Comparison of ENCODE assay signal across 7 mouse cellular contexts in genomic region chr1:134331879-134332635, GRCm38 (mm10). TPM values are rescaled to one million over a fixed set of nuclear protein-coding genes. Genes with fewer than 3 reads are reported as not detected.
DNase-seq lines count a peak whose midpoint lies in the region; ATAC-seq lines count a peak whose summit lies in the region.

No protein-coding gene starts in this region.

- H3K4me3 ChIP-seq in intestine, embryonic 15.5 days (replicated peaks), result no peak overlapping the region
- H3K4me3 ChIP-seq in midbrain, embryonic 14.5 days (replicated peaks; ENCODE audit: low read depth, low read length), result no peak overlapping the region

- peaks cover 12% of the 10 kb centered on the region for H3K4me1 ChIP-seq in intestine, embryonic 15.5 days (replicated peaks)
- H3K4me1 ChIP-seq in midbrain, embryonic 14.5 days (ENCODE audit: control insufficient read depth, insufficient read depth, low read length), result 0 out of 2 replicates have a peak, but pooled peaks cover 4% of the 10 kb centered on the region

- WGBS in intestine, embryonic 15.5 days, result 55% methylated on average over 20 of the region's 20 CpGs
- 58% methylated on average over 20 of the region's 20 CpGs for WGBS in midbrain, embryonic 14.5 days

- no peak overlapping the region for H3K27ac ChIP-seq in intestine, embryonic 15.5 days
- no peak overlapping the region for H3K27ac ChIP-seq in midbrain, embryonic 14.5 days (replicated peaks; ENCODE audit: low read depth, low read length)

- intact Hi-C loops in left cerebral cortex, postnatal 25 days (cut with DNase I), result loop anchor here (1.0 to 10.0 kb wide), 6 partner anchors 90 to 427 kb away; partner anchors contain the start of gene Optc

- no peak overlapping the region for H3K9ac ChIP-seq in intestine, embryonic 15.5 days
- no peak overlapping the region for H3K9ac ChIP-seq in midbrain, embryonic 14.5 days (replicated peaks; ENCODE audit: low read length)

- ATAC-seq in intestine, embryonic 15.5 days, result peak; percentile 15; the same call in 1 of the 2 replicates
- no peak for ATAC-seq in midbrain, embryonic 14.5 days (ENCODE audit: low FRiP score, low TSS enrichment)

- peak; percentile 72 to 93 for DNase-seq in adrenal gland, adult (ENCODE audit: inconsistent age in 2 of 2, low spot score in 1 of 2)
- peak; percentile 94 to 97 for DNase-seq in cerebellum, postnatal 10 days
- peak; percentile 66 to 67 for DNase-seq in gastrocnemius, adult 8-10 months (ENCODE audit: low spot score in 2 of 2)
- peak; percentile 78 to 86 for DNase-seq in left cerebral cortex, postnatal 25 days (ENCODE audit: low spot score in 2 of 2)
- peak; percentile 94 for DNase-seq in midbrain, embryonic 14.5 days
- DNase-seq in skeletal muscle tissue, adult 2 months (ENCODE audit: low read depth, low spot score), result peak; percentile 72

- no peak overlapping the region for H3K4me2 ChIP-seq in intestine, embryonic 15.5 days (replicated peaks)
- no peak overlapping the region for H3K4me2 ChIP-seq in midbrain, embryonic 14.5 days (ENCODE audit: low read length)

- H3K27me3 ChIP-seq in intestine, embryonic 15.5 days (replicated peaks), result no peaks in the 10 kb centered on the region
- H3K27me3 ChIP-seq in midbrain, embryonic 14.5 days (ENCODE audit: control insufficient read depth, insufficient read depth, low read length), result no peaks in the 10 kb centered on the region

- H3K9me3 ChIP-seq in intestine, embryonic 15.5 days, result no peaks in the 10 kb centered on the region
- no peaks in the 10 kb centered on the region for H3K9me3 ChIP-seq in midbrain, embryonic 14.5 days (ENCODE audit: control insufficient read depth, low read length)

- no peaks in the 10 kb centered on the region for H3K36me3 ChIP-seq in intestine, embryonic 15.5 days
- no peaks in the 10 kb centered on the region for H3K36me3 ChIP-seq in midbrain, embryonic 14.5 days (ENCODE audit: control insufficient read depth, insufficient read depth, low read length)

RNA-seq across cellular contexts. Expression of gene Ppfia4, which starts 0.7 kb away (rescaled TPM):
- under 1 TPM; 0.21 to 0.65 (median 0.55) TPM for total RNA-seq in gastrocnemius, adult 8-10 months (2022)
- polyA plus RNA-seq in intestine, embryonic 15.5 days (2015; fragmentation: Nextera tagmentation; extraction: Ambion mirVana), result 3.9 and 4.4 TPM in 2 replicates
- total RNA-seq in left cerebral cortex, postnatal 25 days (2021), result 10 to 100 TPM; 43.3 to 49.4 TPM
- 11.5 and 14.4 TPM in 2 replicates for polyA plus RNA-seq in midbrain, embryonic 14.5 days (2014; fragmentation: Nextera tagmentation; extraction: Ambion mirVana)

RNA-seq across cellular contexts. Expression of gene Tmem183a, which starts 29.7 kb away (rescaled TPM):
- 10 to 100 TPM in 3 of 4 experiments, 1 to 10 TPM in 1; 8.5 to 13.5 (median 11.1) TPM for total RNA-seq in gastrocnemius, adult 8-10 months (2022)
- polyA plus RNA-seq in intestine, embryonic 15.5 days (2015; fragmentation: Nextera tagmentation; extraction: Ambion mirVana), result 87.1 and 88.9 TPM in 2 replicates
- 10 to 100 TPM; 67.2 to 72.9 TPM for total RNA-seq in left cerebral cortex, postnatal 25 days (2021)
- polyA plus RNA-seq in midbrain, embryonic 14.5 days (2014; fragmentation: Nextera tagmentation; extraction: Ambion mirVana), result 121 and 151 TPM in 2 replicates

RNA-seq across cellular contexts. Expression of gene Myog, which starts 42.3 kb away (rescaled TPM):
- total RNA-seq in gastrocnemius, adult 8-10 months (2022), result 10 to 100 TPM in 3 of 4 experiments, 1 to 10 TPM in 1; 7.6 to 16.5 (median 15.4) TPM
- 0.54 and 1.1 TPM in 2 replicates for polyA plus RNA-seq in intestine, embryonic 15.5 days (2015; fragmentation: Nextera tagmentation; extraction: Ambion mirVana)
- total RNA-seq in left cerebral cortex, postnatal 25 days (2021), result not detected
- not detected in 2 replicates for polyA plus RNA-seq in midbrain, embryonic 14.5 days (2014; fragmentation: Nextera tagmentation; extraction: Ambion mirVana)

RNA-seq across cellular contexts. Expression of gene 4933406M09Rik, which starts 53.7 kb away (rescaled TPM):
- not detected for total RNA-seq in gastrocnemius, adult 8-10 months (2022)
- polyA plus RNA-seq in intestine, embryonic 15.5 days (2015; fragmentation: Nextera tagmentation; extraction: Ambion mirVana), result not detected in 2 replicates
- total RNA-seq in left cerebral cortex, postnatal 25 days (2021), result not detected
- polyA plus RNA-seq in midbrain, embryonic 14.5 days (2014; fragmentation: Nextera tagmentation; extraction: Ambion mirVana), result not detected in 2 replicates

Comparison
In these comparisons a context has a peak if more than half of its experiments do, and no peak if none do; other contexts are left out.
1. RNA of gene Ppfia4, which starts 0.7 kb away (total RNA-seq): 43.3 to 49.4 TPM in left cerebral cortex, postnatal 25 days; 0.21 to 0.65 TPM in gastrocnemius, adult 8-10 months; every median in the first group is over 10 times any median in the second.
2. RNA of gene Tmem183a, which starts 29.7 kb away (total RNA-seq): 67.2 to 72.9 TPM in left cerebral cortex, postnatal 25 days; 8.5 to 13.5 TPM in gastrocnemius, adult 8-10 months; every median in the first group is over 4 times any median in the second.
3. RNA of gene Myog, which starts 42.3 kb away (total RNA-seq): 7.6 to 16.5 TPM in gastrocnemius, adult 8-10 months; not detected in left cerebral cortex, postnatal 25 days; every median in the first group is over 4 times any median in the second.
4. Peak in every context shown above with its lines, with median percentiles within 50 percentile points of each other: DNase-seq.